Mouse (Mus musculus): ENCODE results near the gene Iqgap2. TPM values are rescaled to one million over a fixed set of nuclear protein-coding genes. Genes with fewer than 3 reads are reported as not detected.

Gene Iqgap2
- polyA plus RNA-seq, 1 experiment from 2014 or later: 6.2 TPM

- Histone ChIP-seq H3K4me1 (peaks cover 6% of the 10 kb centered on the region), H3K27ac (no peak overlapping the region), H3K4me2 (no peak overlapping the region), H3K9me3 (no peaks in the 10 kb centered on the region), H3K36me3 (no peaks in the 10 kb centered on the region), H3K4me3 (no peak overlapping the region), H3K27me3 (no peaks in the 10 kb centered on the region), H3K9ac (no peak overlapping the region)
- 73% methylated on average over 8 of the region's 8 CpGs for WGBS
- no peak for ATAC-seq (ENCODE audit: borderline replicate concordance, extremely low read depth, low FRiP score, low TSS enrichment)
Measured at GRCm38 (mm10) chr13:95794346-95794745, 97.4 kb downstream of the Iqgap2 start.

- H3K36me3 ChIP-seq: no peaks in the 10 kb centered on the region
Measured at GRCm38 (mm10) chr13:95790883-95791282, 100.8 kb downstream of the Iqgap2 start.

GRCm38 (mm10) chr13:95788631-95789376 is 102.9 kb downstream of the Iqgap2 start:
- 46% methylated on average over 10 of the region's 10 CpGs for WGBS
- Histone ChIP-seq H3K4me2 (no peak overlapping the region), H3K27ac (no peak overlapping the region), H3K4me3 (no peak overlapping the region), H3K27me3 (no peaks in the 10 kb centered on the region), H3K9ac (no peak overlapping the region), H3K36me3 (no peaks in the 10 kb centered on the region), H3K4me1 (peaks cover 13% of the 10 kb centered on the region), H3K9me3 (no peaks in the 10 kb centered on the region)
- peak; percentile 64; the same call in 1 of the 2 replicates for ATAC-seq (ENCODE audit: borderline replicate concordance, extremely low read depth, low FRiP score, low TSS enrichment)

More at GRCm38 (mm10) chr13:95790883-95791282, 100.8 kb downstream of the Iqgap2 start:
- H3K27me3 ChIP-seq: no peaks in the 10 kb centered on the region
- no peaks in the 10 kb centered on the region for H3K9me3 ChIP-seq
- H3K9ac ChIP-seq: no peak overlapping the region
- no peak overlapping the region for H3K4me3 ChIP-seq
- no peak for ATAC-seq (ENCODE audit: borderline replicate concordance, extremely low read depth, low FRiP score, low TSS enrichment)
- WGBS: 79% methylated on average over 6 of the region's 6 CpGs
- peaks cover 9% of the 10 kb centered on the region for H3K4me1 ChIP-seq
- no peak overlapping the region for H3K27ac ChIP-seq
- no peak overlapping the region for H3K4me2 ChIP-seq

- Histone ChIP-seq H3K4me3 (no peak overlapping the region), H3K36me3 (no peaks in the 10 kb centered on the region), H3K9me3 (no peaks in the 10 kb centered on the region), H3K27me3 (no peaks in the 10 kb centered on the region), H3K4me2 (no peak overlapping the region), H3K27ac (no peak overlapping the region), H3K9ac (no peak overlapping the region), H3K4me1 (peaks cover 14% of the 10 kb centered on the region)
- WGBS: 39% methylated on average over 2 of the region's 2 CpGs
- ATAC-seq (ENCODE audit: borderline replicate concordance, extremely low read depth, low FRiP score, low TSS enrichment): no peak
Measured at GRCm38 (mm10) chr13:95782969-95783332, 108.8 kb downstream of the Iqgap2 start.

DNA sequence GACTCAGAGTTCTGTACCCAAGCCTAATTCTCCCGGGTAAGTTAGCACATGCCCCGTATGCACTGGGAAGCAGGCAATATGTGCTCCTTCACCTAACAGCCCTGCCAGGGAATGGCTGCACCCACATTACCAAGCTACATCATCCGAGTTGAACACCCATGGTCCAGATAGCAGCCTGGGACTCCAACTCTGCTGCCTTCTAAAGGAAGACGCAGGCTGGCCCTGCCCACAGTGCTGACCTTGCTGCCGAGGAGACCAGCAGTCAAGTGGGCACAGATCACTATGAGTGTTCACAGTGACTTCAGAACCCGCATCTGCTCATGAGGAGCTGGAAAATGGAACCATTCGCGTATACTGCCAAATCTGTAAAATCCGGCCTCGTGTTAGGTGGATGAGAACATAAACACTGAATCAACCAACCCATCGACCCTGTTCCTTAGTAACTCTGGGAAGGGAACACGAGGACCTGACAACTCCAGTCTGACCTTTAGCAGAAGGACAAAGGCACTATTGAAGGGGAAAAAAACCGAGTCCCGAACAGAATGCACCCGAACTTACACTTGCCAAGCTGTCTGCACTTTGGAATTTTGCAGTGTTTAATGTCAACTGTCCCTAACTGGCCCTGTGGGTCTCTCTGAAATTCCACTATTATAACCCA is 109.3 kb downstream of the Iqgap2 start:
- Histone ChIP-seq H3K4me3 (no peak overlapping the region), H3K4me2 (no peak overlapping the region), H3K4me1 (peaks cover 14% of the 10 kb centered on the region), H3K9me3 (no peaks in the 10 kb centered on the region), H3K27me3 (no peaks in the 10 kb centered on the region), H3K9ac (no peak overlapping the region), H3K27ac (no peak overlapping the region), H3K36me3 (no peaks in the 10 kb centered on the region)
- ATAC-seq (ENCODE audit: borderline replicate concordance, extremely low read depth, low FRiP score, low TSS enrichment): no peak
- WGBS: 52% methylated on average over 15 of the region's 15 CpGs

GRCm38 (mm10) chr13:95780038-95780437 is 111.7 kb downstream of the Iqgap2 start:
- Histone ChIP-seq H3K9ac (no peak overlapping the region), H3K4me1 (peaks cover 13% of the 10 kb centered on the region), H3K9me3 (no peaks in the 10 kb centered on the region), H3K27ac (no peak overlapping the region), H3K4me3 (no peak overlapping the region), H3K27me3 (no peaks in the 10 kb centered on the region), H3K4me2 (no peak overlapping the region), H3K36me3 (no peaks in the 10 kb centered on the region)
- ATAC-seq (ENCODE audit: borderline replicate concordance, extremely low read depth, low FRiP score, low TSS enrichment): no peak
- 75% methylated on average over 7 of the region's 7 CpGs for WGBS

DNA sequence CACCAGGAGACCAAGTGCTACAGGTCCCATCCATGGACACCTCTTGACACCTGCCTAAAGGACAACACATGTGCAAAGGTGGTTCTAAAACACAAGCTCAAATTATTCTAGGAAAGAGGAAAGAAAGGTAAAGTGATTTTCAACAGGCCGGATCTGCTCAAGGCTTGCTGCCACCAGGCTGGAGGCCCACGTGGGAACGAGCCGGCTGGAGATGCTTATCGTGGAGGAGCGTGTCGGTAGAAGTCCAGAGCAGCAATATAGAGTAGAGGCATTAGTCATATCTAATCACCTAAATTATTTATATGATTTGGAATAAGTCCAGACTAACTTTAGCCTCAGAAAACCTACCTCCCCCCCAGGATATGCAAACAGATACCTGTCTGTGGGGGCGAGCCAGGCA is 112.5 kb downstream of the Iqgap2 start:
- H3K9me3 ChIP-seq: no peaks in the 10 kb centered on the region
- H3K27ac ChIP-seq: no peak overlapping the region
- 64% methylated on average over 8 of the region's 8 CpGs for WGBS
- H3K9ac ChIP-seq: no peak overlapping the region
- peaks cover 10% of the 10 kb centered on the region for H3K4me1 ChIP-seq
- no peak overlapping the region for H3K4me3 ChIP-seq
- no peaks in the 10 kb centered on the region for H3K27me3 ChIP-seq
- ATAC-seq (ENCODE audit: borderline replicate concordance, extremely low read depth, low FRiP score, low TSS enrichment): no peak
- H3K36me3 ChIP-seq: no peaks in the 10 kb centered on the region
- H3K4me2 ChIP-seq: no peak overlapping the region

- 49% methylated on average over 9 of the region's 9 CpGs for WGBS
- Histone ChIP-seq H3K4me3 (no peak overlapping the region), H3K4me2 (no peak overlapping the region), H3K36me3 (no peaks in the 10 kb centered on the region), H3K9ac (no peak overlapping the region), H3K9me3 (no peaks in the 10 kb centered on the region), H3K4me1 (peaks cover 10% of the 10 kb centered on the region), H3K27ac (no peak overlapping the region), H3K27me3 (no peaks in the 10 kb centered on the region)
- ATAC-seq (ENCODE audit: borderline replicate concordance, extremely low read depth, low FRiP score, low TSS enrichment): no peak
Measured at GRCm38 (mm10) chr13:95778761-95779161, 113.0 kb downstream of the Iqgap2 start.

DNA sequence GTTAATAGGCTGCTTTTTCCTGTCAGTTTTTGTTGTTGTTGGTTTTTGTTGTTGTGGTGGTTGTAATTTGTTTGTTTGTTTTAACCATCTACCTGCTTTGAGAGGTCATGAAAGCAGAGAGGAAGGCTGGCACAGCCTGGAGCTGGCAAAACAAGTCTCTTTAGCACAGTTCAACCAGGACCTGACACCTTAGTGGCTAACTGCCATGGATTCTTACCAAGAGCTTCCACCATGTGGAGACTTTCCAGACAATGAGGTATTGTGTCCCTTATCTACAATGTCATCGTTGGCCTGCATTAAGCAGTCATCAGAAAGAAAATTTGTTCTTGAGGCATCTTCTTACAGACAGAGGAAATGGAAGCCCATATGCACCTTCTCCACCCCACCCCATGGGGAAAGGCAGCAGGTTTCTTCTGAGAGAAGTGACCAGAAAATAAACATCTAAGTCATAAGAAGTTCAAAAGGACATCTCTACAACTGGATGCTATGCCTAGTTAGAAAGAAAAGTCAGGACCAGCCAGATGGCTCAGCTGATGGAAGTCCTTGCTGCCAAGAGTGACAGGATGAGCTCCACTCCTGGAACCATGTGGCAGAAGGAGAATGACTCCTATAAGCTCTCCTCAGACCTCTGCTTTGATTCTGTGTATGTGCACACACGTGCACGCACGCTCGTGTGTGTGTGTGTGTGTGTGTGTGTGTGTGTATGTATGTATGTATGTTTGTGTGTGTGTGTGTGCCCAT is 113.9 kb downstream of the Iqgap2 start:
- Histone ChIP-seq H3K9ac (no peak overlapping the region), H3K4me2 (no peak overlapping the region), H3K27me3 (no peaks in the 10 kb centered on the region), H3K4me1 (peaks cover 9% of the 10 kb centered on the region), H3K4me3 (no peak overlapping the region), H3K9me3 (no peaks in the 10 kb centered on the region), H3K36me3 (no peaks in the 10 kb centered on the region), H3K27ac (no peak overlapping the region)
- WGBS: 78% methylated on average over 5 of the region's 5 CpGs
- ATAC-seq (ENCODE audit: borderline replicate concordance, extremely low read depth, low FRiP score, low TSS enrichment): no peak

DNA sequence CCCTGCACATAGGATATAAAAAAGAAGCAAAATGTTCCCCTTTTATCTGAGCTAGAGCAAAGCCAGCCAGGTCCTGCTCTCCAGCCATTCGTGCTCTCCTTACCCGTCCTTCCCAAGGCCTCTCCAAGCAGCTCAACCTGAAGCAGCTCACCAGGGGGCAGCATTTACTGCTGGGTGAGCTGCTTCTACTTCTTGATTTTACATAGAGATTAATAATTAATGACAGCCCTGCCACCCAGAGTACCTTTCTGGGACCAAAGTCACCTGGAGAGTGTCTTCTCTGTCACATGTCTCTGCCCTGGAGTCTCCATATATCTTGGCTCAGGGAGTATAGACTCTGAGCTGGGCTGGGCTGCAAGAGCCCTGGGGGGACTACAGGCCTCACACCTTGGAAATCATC is 114.5 kb downstream of the Iqgap2 start:
- Histone ChIP-seq H3K4me3 (no peak overlapping the region), H3K9ac (no peak overlapping the region), H3K9me3 (no peaks in the 10 kb centered on the region), H3K36me3 (no peaks in the 10 kb centered on the region), H3K27me3 (no peaks in the 10 kb centered on the region), H3K4me2 (no peak overlapping the region), H3K4me1 (peaks cover 4% of the 10 kb centered on the region; the same call in 1 of the 2 replicates), H3K27ac (no peak overlapping the region)
- 9% methylated on average over 2 of the region's 2 CpGs for WGBS
- no peak for ATAC-seq (ENCODE audit: borderline replicate concordance, extremely low read depth, low FRiP score, low TSS enrichment)

DNA sequence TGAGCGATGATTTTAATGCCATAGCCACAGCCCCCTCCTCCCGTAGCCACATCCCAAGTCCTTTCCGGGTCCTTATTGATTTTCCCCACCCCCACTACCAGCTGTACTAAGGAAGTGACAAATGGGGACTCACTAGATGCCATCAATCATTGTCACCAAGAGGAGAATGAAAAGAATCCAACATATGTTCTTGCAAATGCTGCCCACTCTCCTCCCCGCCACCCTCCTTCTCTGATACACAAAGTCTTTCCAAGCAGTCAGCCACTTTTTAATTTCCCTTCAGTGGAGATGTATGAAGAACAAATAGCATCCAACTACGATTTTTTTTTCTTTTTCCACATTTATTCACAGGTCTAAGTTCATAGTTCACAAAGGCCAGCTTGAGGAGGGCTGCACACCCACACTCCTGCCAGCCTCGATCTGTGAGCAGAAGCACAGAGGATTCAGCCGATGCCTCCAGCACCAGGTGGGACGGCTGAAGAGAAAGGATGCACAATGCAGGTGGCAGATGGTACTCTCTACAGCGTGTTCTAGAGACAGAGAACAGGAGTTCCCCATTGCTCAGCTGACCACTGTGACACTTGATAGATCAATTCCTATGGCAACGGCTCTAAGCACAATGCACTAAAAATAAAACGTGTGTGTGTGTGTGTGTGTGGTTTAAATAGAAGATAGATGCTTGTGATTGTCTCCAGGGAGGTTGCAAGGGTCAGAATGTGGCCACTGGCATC is 116.6 kb downstream of the Iqgap2 start:
- Histone ChIP-seq H3K9ac (no peak overlapping the region), H3K27ac (no peak overlapping the region), H3K4me3 (no peak overlapping the region), H3K4me1 (0 out of 2 replicates have a peak, but pooled peaks cover 2% of the 10 kb centered on the region), H3K9me3 (no peaks in the 10 kb centered on the region), H3K36me3 (no peaks in the 10 kb centered on the region), H3K27me3 (no peaks in the 10 kb centered on the region), H3K4me2 (no peak overlapping the region)
- 38% methylated on average over 11 of the region's 11 CpGs for WGBS
- ATAC-seq (ENCODE audit: borderline replicate concordance, extremely low read depth, low FRiP score, low TSS enrichment): no peak
